Mouse (Mus musculus) neural tube, embryonic 15.5 days (tissue): ENCODE data around the gene Tnfsf12. TPM values are rescaled to one million over a fixed set of nuclear protein-coding genes. Genes with fewer than 3 reads are reported as not detected.
"Not testable (repeated sequence)": the region's sequence is repeated elsewhere in the genome, so short reads cannot be mapped to it uniquely, and the experiment has no call there.

Experiments used
- ATAC-seq: fragments of 200-750 bp; cut with Nextera tagmentation; 2 replicates; pipeline ENCODE4 v1.8.0; 2017; ENCODE audit warnings: mild to moderate bottlenecking, moderate TSS enrichment, moderate library complexity; ENCODE audit not compliant: low FRiP score
- H3K27ac ChIP-seq: fragments of 300-500 bp; sonication (generic); replicated peaks from 2 replicates; pipeline ENCODE4 v1.5.1; 2015; ENCODE audit warnings: mild to moderate bottlenecking, inconsistent platforms
- H3K27me3 ChIP-seq: fragments of 300-500 bp; sonication (generic); replicated peaks from 2 replicates; pipeline ENCODE4 v1.6.1; 2015; ENCODE audit warnings: inconsistent platforms
- H3K36me3 ChIP-seq: fragments of 300-500 bp; sonication (generic); 2 replicates; pipeline ENCODE4 v1.6.1; 2015; ENCODE audit warnings: inconsistent platforms
- H3K4me1 ChIP-seq: fragments of 300-500 bp; sonication (generic); 2 replicates; pipeline ENCODE4 v1.6.1; 2015; ENCODE audit warnings: inconsistent platforms
- H3K4me2 ChIP-seq: fragments of 300-500 bp; sonication (generic); 2 replicates; pipeline ENCODE4 v1.6.1; 2015; ENCODE audit warnings: inconsistent platforms, mild to moderate bottlenecking, moderate library complexity
- H3K4me3 ChIP-seq: fragments of 300-500 bp; sonication (generic); replicated peaks from 2 replicates; pipeline ENCODE4 v1.5.1; 2015; ENCODE audit warnings: mild to moderate bottlenecking, inconsistent platforms
- H3K9ac ChIP-seq: fragments of 300-500 bp; sonication (generic); replicated peaks from 2 replicates; pipeline ENCODE4 v1.6.1; 2015; ENCODE audit warnings: mild to moderate bottlenecking, inconsistent platforms
- H3K9me3 ChIP-seq: fragments of 300-500 bp; sonication (generic); replicated peaks from 2 replicates; pipeline ENCODE4 v1.6.1; 2016; ENCODE audit warnings: inconsistent platforms
- WGBS: fragments of 180-500 bp; shearing (Covaris S2); methylation state at CpG from one replicate; pipeline ENCODE4 v1.1.7; 2015; ENCODE audit warnings: mixed read lengths; 5-methylcytosine and 5-hydroxymethylcytosine counted together
- polyA plus RNA-seq: library from polyadenylated mRNA; unstranded; fragments of >200 nt; fragmentation: Nextera tagmentation; extraction: Ambion mirVana; gene quantifications from 2 replicates; pipeline ENCODE4 v1.2.1, GENCODE M21; 2015

The Tnfsf12 gene
- polyA plus RNA-seq, 1 experiment from 2014 or later: 4.1 TPM

DNA sequence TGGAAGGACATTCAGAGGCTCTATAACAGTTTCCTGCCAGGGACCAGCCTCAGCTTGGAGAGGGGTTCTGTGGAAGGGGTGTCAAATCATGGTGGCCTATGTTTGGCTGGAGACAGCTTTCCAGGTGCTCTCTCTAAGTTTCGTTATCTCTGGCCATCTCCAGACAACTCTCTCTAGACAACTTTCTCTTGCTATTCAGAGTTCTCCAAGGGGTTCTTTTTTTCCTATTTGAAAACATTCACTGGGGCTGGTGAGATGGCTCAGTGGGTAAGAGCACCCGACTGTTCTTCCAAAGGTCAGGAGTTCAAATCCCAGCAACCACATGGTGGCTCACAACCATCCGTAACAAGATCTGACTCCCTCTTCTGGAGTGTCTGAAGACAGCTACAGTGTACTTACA, 7.7 kb upstream of the Tnfsf12 start:
- not testable (repeated sequence) for ATAC-seq, H3K27ac ChIP-seq, H3K9ac ChIP-seq, H3K4me3 ChIP-seq, H3K9me3 ChIP-seq, H3K27me3 ChIP-seq, H3K4me2 ChIP-seq, H3K36me3 ChIP-seq, H3K4me1 ChIP-seq
- WGBS: 72% methylated on average over 3 of the region's 3 CpGs

DNA sequence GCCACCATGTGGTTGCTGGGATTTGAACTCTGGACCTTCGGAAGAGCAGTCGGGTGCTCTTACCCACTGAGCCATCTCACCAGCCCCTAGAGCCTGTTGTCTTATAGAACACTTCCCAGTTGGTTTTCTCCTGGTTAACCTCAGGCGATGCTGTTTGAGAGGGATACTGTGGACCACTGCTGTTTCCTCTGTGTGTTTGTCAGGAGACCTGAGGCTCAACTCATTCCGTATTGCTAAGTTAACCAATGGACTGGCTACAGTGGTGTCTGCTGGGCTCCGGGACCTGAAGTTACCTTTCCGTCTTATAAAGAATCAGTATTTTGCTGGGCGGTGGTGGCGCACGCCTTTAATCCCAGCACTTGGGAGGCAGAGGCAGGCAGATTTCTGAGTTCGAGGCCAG, 7.2 kb upstream of the Tnfsf12 start:
- H3K9ac ChIP-seq, H3K27ac ChIP-seq, ATAC-seq, H3K4me3 ChIP-seq, H3K4me1 ChIP-seq, H3K27me3 ChIP-seq, H3K9me3 ChIP-seq, H3K36me3 ChIP-seq, H3K4me2 ChIP-seq: not testable (repeated sequence)
- 96% methylated on average over 10 of the region's 10 CpGs for WGBS

DNA sequence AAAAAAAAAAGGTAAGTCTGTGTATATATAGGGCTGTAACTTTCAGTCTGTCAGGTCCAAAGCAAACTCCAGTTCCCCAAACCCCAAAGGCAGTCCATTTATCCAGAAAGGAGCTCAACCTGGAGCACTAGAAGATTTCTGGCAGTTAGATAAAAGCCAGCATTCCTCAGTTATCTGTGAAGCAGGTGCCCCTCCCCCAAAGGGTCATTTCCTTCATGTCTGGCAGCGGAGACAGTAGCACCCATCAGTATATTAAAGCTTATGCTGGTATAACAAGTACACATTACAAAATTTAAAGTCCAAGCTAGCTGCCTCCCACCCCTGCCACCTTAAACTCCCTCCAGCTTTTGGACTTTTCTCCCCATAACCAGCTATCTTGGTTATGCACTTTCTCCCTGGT, 3.9 kb upstream of the Tnfsf12 start:
- Histone ChIP-seq H3K4me2 (no peak overlapping the region), H3K4me1 (peaks cover 15% of the 10 kb centered on the region), H3K4me3 (no peak overlapping the region), H3K9ac (no peak overlapping the region), H3K36me3 (no peaks in the 10 kb centered on the region), H3K27ac (no peak overlapping the region), H3K27me3 (no peaks in the 10 kb centered on the region), H3K9me3 (no peaks in the 10 kb centered on the region)
- no peak for ATAC-seq
- 84% methylated on average over 1 of the region's 1 CpGs for WGBS

DNA sequence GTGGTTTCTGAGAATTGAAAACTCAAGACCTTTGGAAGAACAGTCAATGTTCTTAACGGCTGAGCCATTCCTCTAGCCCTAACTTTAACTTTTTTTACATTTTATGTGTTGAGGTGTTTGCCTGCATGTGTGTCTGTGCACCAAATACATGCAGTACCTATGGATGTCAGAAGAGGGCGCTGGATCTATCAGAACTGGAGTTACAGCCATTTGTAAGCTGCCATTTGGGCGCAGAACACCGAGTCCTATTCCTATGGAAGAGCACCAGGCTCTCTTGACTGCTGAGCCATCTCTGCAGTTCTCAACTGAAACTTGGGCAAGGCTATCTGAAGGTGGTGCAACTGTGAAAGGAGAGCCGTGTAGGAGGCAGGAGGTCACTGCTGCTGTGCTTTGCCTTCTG, 2.9 kb upstream of the Tnfsf12 start:
- no peak for ATAC-seq
- WGBS: 77% methylated on average over 5 of the region's 5 CpGs
- Histone ChIP-seq H3K27me3 (no peaks in the 10 kb centered on the region), H3K36me3 (no peaks in the 10 kb centered on the region), H3K9ac (no peak overlapping the region), H3K4me1 (peaks cover 15% of the 10 kb centered on the region), H3K4me2 (no peak overlapping the region), H3K9me3 (no peaks in the 10 kb centered on the region), H3K4me3 (no peak overlapping the region), H3K27ac (no peak overlapping the region)

DNA sequence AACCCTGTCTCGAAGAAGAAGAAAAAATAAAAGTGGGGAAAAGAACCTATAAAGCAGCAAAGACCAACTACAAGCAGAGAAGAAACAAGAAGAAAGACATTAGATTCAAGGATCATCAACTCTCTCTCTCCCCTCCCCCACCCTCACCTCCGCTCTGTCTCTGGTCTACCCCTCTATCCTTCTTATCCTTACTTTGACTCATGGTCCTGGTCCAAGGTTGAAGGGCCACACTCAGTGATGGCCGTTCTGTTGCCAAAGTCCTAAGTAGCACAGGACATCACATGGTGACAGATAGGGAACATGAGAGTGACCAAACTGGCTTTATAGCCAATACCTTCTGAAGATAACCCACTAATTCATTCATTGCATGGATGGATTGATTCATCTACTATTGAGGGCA, 1.7 kb upstream of the Tnfsf12 start:
- no peak overlapping the region for H3K4me2 ChIP-seq
- H3K9ac ChIP-seq: no peak overlapping the region
- no peak for ATAC-seq
- no peaks in the 10 kb centered on the region for H3K27me3 ChIP-seq
- WGBS: 97% methylated on average over 3 of the region's 3 CpGs
- H3K27ac ChIP-seq: no peak overlapping the region
- H3K36me3 ChIP-seq: no peaks in the 10 kb centered on the region
- H3K4me3 ChIP-seq: no peak overlapping the region
- H3K4me1 ChIP-seq: peaks cover 15% of the 10 kb centered on the region
- no peaks in the 10 kb centered on the region for H3K9me3 ChIP-seq

DNA sequence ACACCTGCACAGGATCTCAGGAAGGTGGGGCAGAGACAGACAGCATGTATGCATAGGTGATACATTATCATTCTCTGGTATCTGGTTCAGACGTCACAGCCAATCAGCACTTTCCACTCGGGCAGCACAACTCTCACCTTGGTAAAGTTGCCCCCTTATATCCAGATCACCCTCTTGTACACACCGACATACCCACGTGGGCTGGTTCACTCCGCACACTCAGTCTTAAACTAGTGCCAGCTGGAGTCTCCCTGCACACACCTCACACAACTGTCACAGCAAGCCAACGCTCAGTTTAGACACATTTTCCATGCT, 646 bp downstream of the Tnfsf12 start:
- H3K4me2 ChIP-seq: peak overlapping the region; percentile 92
- no peaks in the 10 kb centered on the region for H3K36me3 ChIP-seq
- no peaks in the 10 kb centered on the region for H3K9me3 ChIP-seq
- H3K27ac ChIP-seq: no peak overlapping the region
- H3K4me3 ChIP-seq: peak overlapping the region; percentile 47
- no peak for ATAC-seq
- H3K27me3 ChIP-seq: no peaks in the 10 kb centered on the region
- H3K9ac ChIP-seq: peak overlapping the region; percentile 63
- 30% methylated on average over 6 of the region's 6 CpGs for WGBS
- H3K4me1 ChIP-seq: peaks cover 15% of the 10 kb centered on the region

DNA sequence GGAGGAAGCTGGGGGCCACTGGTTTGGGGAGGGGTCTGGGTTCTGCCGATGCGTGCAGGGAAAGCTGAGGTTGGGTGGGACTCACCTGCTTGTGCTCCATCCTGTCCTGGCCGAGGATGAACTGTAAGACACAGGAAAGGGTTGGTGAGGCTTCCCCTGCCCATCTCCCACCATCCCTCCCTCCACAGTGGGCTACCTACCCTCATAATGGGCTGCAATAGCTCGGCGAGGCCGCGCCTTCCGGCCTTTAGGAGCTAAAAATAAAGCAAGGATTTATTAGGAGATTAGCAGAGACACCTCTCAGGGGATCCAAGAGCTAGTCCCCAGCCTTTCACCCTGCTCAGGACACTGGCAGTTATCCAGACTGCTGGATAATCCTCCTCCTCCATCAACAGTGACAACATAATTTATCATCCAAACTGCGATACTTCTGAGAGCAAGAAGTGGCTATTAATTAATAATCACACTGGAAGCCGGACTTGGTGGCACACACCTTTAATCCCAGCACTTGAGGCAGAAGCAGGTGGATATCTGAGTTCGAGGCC, 2.2 kb downstream of the Tnfsf12 start:
- ATAC-seq: no peak
- 60% methylated on average over 11 of the region's 11 CpGs for WGBS
- no peak overlapping the region for H3K4me2 ChIP-seq
- no peaks in the 10 kb centered on the region for H3K9me3 ChIP-seq
- H3K9ac ChIP-seq: no peak overlapping the region
- no peaks in the 10 kb centered on the region for H3K36me3 ChIP-seq
- H3K4me3 ChIP-seq: no peak overlapping the region
- peaks cover 15% of the 10 kb centered on the region for H3K4me1 ChIP-seq
- H3K27me3 ChIP-seq: no peaks in the 10 kb centered on the region
- no peak overlapping the region for H3K27ac ChIP-seq

DNA sequence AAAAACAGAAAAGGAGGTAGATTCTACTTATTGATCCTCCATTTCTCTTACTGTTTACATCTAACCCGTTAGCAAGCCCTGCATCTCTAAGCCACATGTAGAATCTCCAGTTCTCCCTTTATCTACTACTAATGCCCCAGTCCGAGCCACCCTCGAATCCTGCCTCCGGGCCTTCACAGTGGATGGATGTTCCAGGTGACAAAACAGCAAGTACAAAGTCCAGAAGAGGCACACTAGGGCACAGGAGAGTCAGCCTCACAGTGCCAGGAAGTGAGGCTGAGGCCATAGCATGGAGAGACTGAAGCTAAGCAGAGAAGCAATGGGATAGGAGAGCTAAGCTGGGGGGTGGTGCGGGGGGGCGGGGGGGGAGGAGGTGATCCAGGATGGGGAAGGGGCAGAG, 2.8 kb downstream of the Tnfsf12 start:
- peaks cover 15% of the 10 kb centered on the region for H3K4me1 ChIP-seq

DNA sequence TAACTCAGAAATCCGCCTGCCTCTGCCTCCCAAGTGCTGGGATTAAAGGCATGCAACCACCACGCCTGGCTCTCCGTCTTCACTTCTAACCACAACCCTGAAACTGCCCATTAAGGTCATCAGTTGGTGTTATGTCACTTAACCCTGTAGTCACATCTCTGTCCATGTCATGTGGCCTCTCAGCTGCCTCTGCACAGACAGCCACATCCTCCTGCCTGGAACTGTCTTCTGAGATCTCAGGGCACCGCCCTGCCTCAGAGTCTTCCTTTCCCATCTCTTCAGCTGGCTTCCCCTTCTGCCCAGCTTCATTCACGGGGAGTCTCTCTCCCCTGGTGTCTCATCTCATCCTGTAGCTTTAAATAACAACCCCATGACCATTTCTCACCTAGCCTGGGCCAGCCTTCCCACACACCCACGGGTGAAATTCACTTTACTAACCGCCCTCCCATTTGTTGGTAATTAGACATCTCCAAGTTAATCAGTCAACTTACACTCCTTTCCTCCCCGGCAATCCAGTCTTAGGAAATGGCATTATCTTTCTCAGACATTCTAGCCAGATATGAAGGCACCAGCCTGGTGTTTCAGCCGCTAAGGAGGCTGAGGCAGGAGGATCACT, 3.3 kb downstream of the Tnfsf12 start:
- Histone ChIP-seq H3K9ac (no peak overlapping the region), H3K4me3 (no peak overlapping the region), H3K27me3 (no peaks in the 10 kb centered on the region), H3K27ac (no peak overlapping the region), H3K4me2 (no peak overlapping the region), H3K4me1 (peaks cover 15% of the 10 kb centered on the region), H3K9me3 (no peaks in the 10 kb centered on the region), H3K36me3 (no peaks in the 10 kb centered on the region)
- no peak for ATAC-seq
- WGBS: 79% methylated on average over 9 of the region's 9 CpGs

More for the DNA sequence above, 2.8 kb downstream of the Tnfsf12 start:
- Histone ChIP-seq H3K27me3 (no peaks in the 10 kb centered on the region), H3K27ac (no peak overlapping the region), H3K4me2 (no peak overlapping the region), H3K9ac (no peak overlapping the region), H3K9me3 (no peaks in the 10 kb centered on the region), H3K36me3 (no peaks in the 10 kb centered on the region), H3K4me3 (no peak overlapping the region)
- WGBS: 87% methylated on average over 6 of the region's 6 CpGs
- no peak for ATAC-seq

DNA sequence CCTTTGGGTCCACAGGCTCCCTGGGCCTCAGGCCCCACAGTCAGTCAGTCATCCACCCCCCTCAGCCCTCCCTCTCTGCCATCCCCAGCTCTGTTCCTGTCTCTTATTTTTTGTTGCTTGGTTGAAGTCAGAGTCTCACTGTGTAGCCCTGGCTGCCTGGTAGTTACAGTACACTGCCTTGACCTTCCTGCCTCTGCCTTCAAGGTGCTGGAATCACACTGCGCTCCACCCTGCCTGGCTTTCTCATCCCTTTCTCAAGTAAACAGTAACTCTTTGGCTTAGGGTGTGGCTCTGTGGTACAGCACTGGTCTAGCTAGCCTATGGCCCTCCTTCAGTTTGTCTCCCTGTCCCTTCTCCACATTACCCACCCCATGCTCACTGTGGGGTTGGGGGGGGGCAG, 5.8 kb downstream of the Tnfsf12 start:
- no peak overlapping the region for H3K4me3 ChIP-seq
- 92% methylated on average over 1 of the region's 1 CpGs for WGBS

DNA sequence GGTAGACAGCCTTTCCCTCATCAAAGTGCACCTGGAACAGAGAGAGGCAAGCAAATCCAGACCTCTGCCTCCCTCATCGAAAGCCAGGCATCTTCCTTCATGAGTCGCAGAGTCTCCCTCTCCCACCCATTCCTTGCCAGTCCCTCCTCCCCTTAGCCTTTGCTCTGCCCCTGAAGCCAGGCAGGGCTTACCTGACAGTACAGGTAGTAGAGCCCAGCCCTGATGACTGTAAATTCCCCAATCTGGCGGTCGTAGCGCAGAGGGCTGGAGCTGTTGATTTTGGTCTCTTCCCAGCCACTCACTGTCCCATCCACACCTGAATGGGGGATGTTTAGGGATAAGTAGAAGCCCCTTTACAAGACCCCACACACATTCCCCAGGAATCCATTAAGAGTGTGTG, 8.6 kb downstream of the Tnfsf12 start:
- Histone ChIP-seq H3K4me1 (peaks cover 34% of the 10 kb centered on the region), H3K27me3 (no peaks in the 10 kb centered on the region; the same call in 1 of the 2 replicates), H3K4me3 (no peak overlapping the region), H3K27ac (no peak overlapping the region), H3K4me2 (no peak overlapping the region; the same call in 1 of the 2 replicates), H3K36me3 (no peaks in the 10 kb centered on the region), H3K9ac (no peak overlapping the region), H3K9me3 (no peaks in the 10 kb centered on the region)
- no peak for ATAC-seq
- WGBS: 55% methylated on average over 5 of the region's 5 CpGs

More for the DNA sequence above, 5.8 kb downstream of the Tnfsf12 start:
- H3K9ac ChIP-seq: no peak overlapping the region
- H3K27ac ChIP-seq: no peak overlapping the region
- no peak for ATAC-seq
- no peaks in the 10 kb centered on the region for H3K36me3 ChIP-seq
- no peaks in the 10 kb centered on the region for H3K9me3 ChIP-seq
- no peaks in the 10 kb centered on the region; the same call in 1 of the 2 replicates for H3K27me3 ChIP-seq
- H3K4me1 ChIP-seq: peaks cover 18% of the 10 kb centered on the region
- H3K4me2 ChIP-seq: no peak overlapping the region

DNA sequence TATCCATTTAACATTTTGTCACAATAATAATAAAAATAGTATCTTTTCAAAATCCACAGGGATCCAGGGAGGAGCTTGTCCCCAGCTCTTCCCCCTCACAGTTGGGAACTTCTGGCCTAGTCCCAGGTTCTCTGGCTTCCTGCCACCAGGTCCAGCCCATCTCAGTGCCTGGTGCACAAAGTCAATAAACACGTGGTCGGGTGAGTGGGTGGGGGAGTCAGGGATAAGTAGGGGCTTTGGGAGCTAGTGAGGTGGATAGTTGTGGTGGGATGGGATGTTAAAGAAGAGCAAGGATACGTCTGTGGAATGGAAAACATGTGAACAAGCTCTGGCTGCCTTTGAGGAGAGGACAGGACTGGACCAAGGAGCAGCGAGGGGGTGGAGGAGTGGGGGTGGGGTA, 9.3 kb downstream of the Tnfsf12 start:
- H3K4me1 ChIP-seq: peaks cover 36% of the 10 kb centered on the region
- no peak overlapping the region for H3K4me3 ChIP-seq
- H3K4me2 ChIP-seq: no peak overlapping the region; the same call in 1 of the 2 replicates
- ATAC-seq: no peak
- no peaks in the 10 kb centered on the region for H3K9me3 ChIP-seq
- WGBS: 26% methylated on average over 4 of the region's 4 CpGs
- no peaks in the 10 kb centered on the region; the same call in 1 of the 2 replicates for H3K27me3 ChIP-seq
- no peaks in the 10 kb centered on the region for H3K36me3 ChIP-seq
- peak overlapping the region; percentile 67; the same call in 1 of the 2 replicates for H3K27ac ChIP-seq
- H3K9ac ChIP-seq: no peak overlapping the region
